ENCODE assay signal across 16 mouse cellular contexts in genomic region chr12:106839618-106840017, GRCm38 (mm10).
A peak's percentile ranks its signal among the peaks of the same experiment; 100 is the strongest.
DNase-seq lines count a peak whose midpoint lies in the region; ATAC-seq and TF ChIP-seq lines count a peak whose summit lies in the region.
"Had no signal": no experiment of that assay in that cellular context is flagged by ENCODE, and none has a peak within 500 bp of the region (broad histone marks: within the 10 kb centered on the region; RNA-seq: fewer than 3 reads in every experiment).

No protein-coding gene starts in this region.

- peak overlapping the region; percentile 62 for H3K27ac ChIP-seq in layer of hippocampus, adult 2 months
- peak overlapping the region; percentile 79 for H3K27ac ChIP-seq in forebrain, embryonic 10.5 days
- H3K27ac ChIP-seq in forebrain, postnatal 0 days (ENCODE audit: low read depth, low read length): no peak overlapping the region

- H3K4me3 ChIP-seq in layer of hippocampus, adult 2 months: no peak overlapping the region
- no peak overlapping the region for H3K4me3 ChIP-seq in forebrain, embryonic 10.5 days
- no peak overlapping the region for H3K4me3 ChIP-seq in forebrain, postnatal 0 days (ENCODE audit: low read depth, low read length)
- H3K4me3 ChIP-seq: erythroblast, embryonic 14.5 days had no signal

- no peak overlapping the region for H3K9ac ChIP-seq in forebrain, postnatal 0 days

- H3K36me3 ChIP-seq in forebrain, embryonic 10.5 days (replicated peaks): no peaks in the 10 kb centered on the region
- no peaks in the 10 kb centered on the region for H3K36me3 ChIP-seq in forebrain, postnatal 0 days (ENCODE audit: insufficient read depth)

- no peak; the same call in 1 of the 2 replicates for ATAC-seq in forebrain, postnatal 0 days

- peaks cover 27% of the 10 kb centered on the region for H3K27me3 ChIP-seq in forebrain, embryonic 10.5 days (ENCODE audit: poor library complexity, severe bottlenecking)
- H3K27me3 ChIP-seq in forebrain, postnatal 0 days (ENCODE audit: insufficient read depth, low read length): no peaks in the 10 kb centered on the region

- peaks cover 50% of the 10 kb centered on the region for H3K4me1 ChIP-seq in forebrain, embryonic 10.5 days
- H3K4me1 ChIP-seq in forebrain, postnatal 0 days (ENCODE audit: insufficient read depth): peaks cover 14% of the 10 kb centered on the region; the same call in 1 of the 2 replicates

- DNase-seq in layer of hippocampus, adult 2 months (ENCODE audit: low spot score in 2 of 2): no peak
- DNase-seq in layer of hippocampus, adult 18-20 months (ENCODE audit: low spot score in 2 of 2): no peak
- DNase-seq in forebrain, embryonic 10.5 days (ENCODE audit: extremely low spot score, low spot score): peak; percentile 48
- peak; percentile 22 for DNase-seq in forebrain, postnatal 0 days
- DNase-seq in retina, postnatal 1 day: peak; percentile 97
- DNase-seq in ovary, postnatal 36 days (ENCODE audit: low spot score): no peak
- DNase-seq in MN1 (ENCODE audit: low spot score): no peak
- DNase-seq: adrenal gland, postnatal 36 days; cerebellum, adult 9-10 months; gastrocnemius, postnatal 36 days; kidney, adult 2 months; kidney, postnatal 25 days; liver; lung, adult 18-20 months; thymus, postnatal 4 days had no signal

- H3K4me2 ChIP-seq in forebrain, postnatal 0 days (ENCODE audit: low read depth): no peak overlapping the region

- H3K9me3 ChIP-seq in forebrain, embryonic 10.5 days: no peaks in the 10 kb centered on the region
- H3K9me3 ChIP-seq in forebrain, postnatal 0 days (ENCODE audit: low read length): no peaks in the 10 kb centered on the region

- 13% methylated on average over 5 of the region's 5 CpGs for WGBS in forebrain, embryonic 10.5 days
- 14% methylated on average over 5 of the region's 5 CpGs for WGBS in forebrain, postnatal 0 days

- no peak for TF ChIP-seq CTCF in layer of hippocampus, adult 2 months (conservative IDR thresholded peaks at IDR 0.05)
- TF ChIP-seq CTCF in forebrain, postnatal 0 days (IDR thresholded peaks at IDR 0.05; ENCODE audit: low read depth): no peak

Comparison
In these comparisons a context has a peak if more than half of its experiments do, and no peak if none do; other contexts are left out.
1. DNase-seq: peak in forebrain, embryonic 10.5 days (single experiment), forebrain, postnatal 0 days (single experiment) and retina, postnatal 1 day (single experiment); none in layer of hippocampus, adult 2 months (0 of 2), layer of hippocampus, adult 18-20 months (0 of 2), ovary, postnatal 36 days (single experiment) and MN1 (single experiment).